Mouse (Mus musculus): ENCODE results near the gene Plppr1. TPM values are rescaled to one million over a fixed set of nuclear protein-coding genes. Genes with fewer than 3 reads are reported as not detected.
"Not testable (repeated sequence)": the region's sequence is repeated elsewhere in the genome, so short reads cannot be mapped to it uniquely, and the experiment has no call there.

The Plppr1 gene
- polyA plus RNA-seq, 1 experiment from 2014 or later, result 3.4 TPM

GRCm38 (mm10) chr4:49368046-49368445 lies 309.0 kb downstream of the Plppr1 start:
- not testable (repeated sequence) for H3K27ac ChIP-seq (replicated peaks); H3K27me3 ChIP-seq (ENCODE audit: low read depth, poor library complexity, severe bottlenecking); DNase-seq (ENCODE audit: low spot score); H3K36me3 ChIP-seq; H3K4me3 ChIP-seq; H3K4me1 ChIP-seq
- WGBS, result 81% methylated on average over 3 of the region's 3 CpGs
- peaks cover 22% of the 10 kb centered on the region for H3K9me3 ChIP-seq (replicated peaks)

- H3K27me3 ChIP-seq (ENCODE audit: low read depth, poor library complexity, severe bottlenecking); H3K27ac ChIP-seq (replicated peaks); H3K4me1 ChIP-seq; H3K4me3 ChIP-seq; DNase-seq (ENCODE audit: low spot score); H3K9me3 ChIP-seq (replicated peaks); H3K36me3 ChIP-seq: not testable (repeated sequence)
- WGBS, result 90% methylated on average over 2 of the region's 2 CpGs
Observed at GRCm38 (mm10) chr4:49383576-49384318, 324.7 kb downstream of the Plppr1 start.

- no peaks in the 10 kb centered on the region for H3K9me3 ChIP-seq (replicated peaks)
- no peak for DNase-seq (ENCODE audit: low spot score)
- 62% methylated on average over 2 of the region's 2 CpGs for WGBS
- no peak overlapping the region for H3K27ac ChIP-seq (replicated peaks)
- no peaks in the 10 kb centered on the region for H3K27me3 ChIP-seq (ENCODE audit: low read depth, poor library complexity, severe bottlenecking)
- H3K4me3 ChIP-seq, result no peak overlapping the region
- H3K4me1 ChIP-seq, result no peaks in the 10 kb centered on the region
- no peaks in the 10 kb centered on the region for H3K36me3 ChIP-seq
Observed at GRCm38 (mm10) chr4:49386873-49387272, 327.8 kb downstream of the Plppr1 start.

All from midbrain, embryonic 10.5 days (tissue).